Mouse (Mus musculus) midbrain, embryonic 15.5 days (tissue): ENCODE measurements around the gene Sipa1l1. TPM values are rescaled to one million over a fixed set of nuclear protein-coding genes. Genes with fewer than 3 reads are reported as not detected.

ENCODE experiments used
- ATAC-seq: fragments of 200-750 bp; cut with Nextera tagmentation; replicated peaks from 2 replicates; pipeline ENCODE4 v1.8.0; 2017; ENCODE audit warnings: moderate TSS enrichment
- H3K27ac ChIP-seq: fragments of 300-500 bp; sonication (generic); 2 replicates; pipeline ENCODE4 v1.5.1; 2015; ENCODE audit warnings: mild to moderate bottlenecking, inconsistent platforms
- H3K27me3 ChIP-seq: fragments of 300-500 bp; sonication (generic); replicated peaks from 2 replicates; pipeline ENCODE4 v1.6.1; 2015; ENCODE audit warnings: inconsistent platforms
- H3K36me3 ChIP-seq: fragments of 300-500 bp; sonication (generic); replicated peaks from 2 replicates; pipeline ENCODE4 v1.6.1; 2015; ENCODE audit warnings: inconsistent platforms
- H3K4me1 ChIP-seq: fragments of 300-500 bp; sonication (generic); 2 replicates; pipeline ENCODE4 v1.6.1; 2015; ENCODE audit warnings: inconsistent platforms
- H3K4me2 ChIP-seq: fragments of 300-500 bp; sonication (generic); 2 replicates; pipeline ENCODE4 v1.6.1; 2015; ENCODE audit warnings: inconsistent platforms, mild to moderate bottlenecking, moderate library complexity
- H3K4me3 ChIP-seq: fragments of 300-500 bp; sonication (generic); 2 replicates; pipeline ENCODE4 v1.5.1; 2015; ENCODE audit warnings: mild to moderate bottlenecking, inconsistent platforms
- H3K9ac ChIP-seq: fragments of 300-500 bp; sonication (generic); 2 replicates; pipeline ENCODE4 v1.6.1; 2015; ENCODE audit warnings: mild to moderate bottlenecking, inconsistent platforms
- H3K9me3 ChIP-seq: fragments of 300-500 bp; sonication (generic); 2 replicates; pipeline ENCODE4 v1.6.1; 2016; ENCODE audit warnings: inconsistent platforms
- WGBS: fragments of 180-500 bp; shearing (Covaris S2); methylation state at CpG from one replicate; pipeline ENCODE4 v1.1.7; 2015; ENCODE audit warnings: mixed read lengths; 5-methylcytosine and 5-hydroxymethylcytosine counted together
- polyA plus RNA-seq: library from polyadenylated mRNA; unstranded; fragments of >200 nt; fragmentation: Nextera tagmentation; extraction: Ambion mirVana; gene quantifications from 2 replicates; pipeline ENCODE4 v1.2.1, GENCODE M21; 2015

The Sipa1l1 gene
- polyA plus RNA-seq, 1 experiment from 2014 or later = 13.5 TPM

GRCm38 (mm10) chr12:82186740-82187139 lies 17.6 kb downstream of the Sipa1l1 start:
- 88% methylated on average over 3 of the region's 3 CpGs for WGBS
- Histone ChIP-seq H3K4me3 (no peak overlapping the region), H3K27ac (no peak overlapping the region), H3K4me2 (no peak overlapping the region), H3K27me3 (no peaks in the 10 kb centered on the region), H3K9me3 (no peaks in the 10 kb centered on the region), H3K9ac (no peak overlapping the region), H3K36me3 (no peaks in the 10 kb centered on the region), H3K4me1 (0 out of 2 replicates have a peak, but pooled peaks cover 5% of the 10 kb centered on the region)
- no peak for ATAC-seq

- H3K9ac ChIP-seq = no peak overlapping the region
- no peak overlapping the region for H3K4me3 ChIP-seq
- H3K4me2 ChIP-seq = no peak overlapping the region
- H3K27ac ChIP-seq = no peak overlapping the region
- H3K27me3 ChIP-seq = no peaks in the 10 kb centered on the region
- 62% methylated on average over 7 of the region's 7 CpGs for WGBS
- no peak for ATAC-seq
- H3K36me3 ChIP-seq = no peaks in the 10 kb centered on the region
- 0 out of 2 replicates have a peak, but pooled peaks cover 5% of the 10 kb centered on the region for H3K4me1 ChIP-seq
- no peaks in the 10 kb centered on the region for H3K9me3 ChIP-seq
Observed at GRCm38 (mm10) chr12:82187178-82187839, 18.2 kb downstream of the Sipa1l1 start.

DNA sequence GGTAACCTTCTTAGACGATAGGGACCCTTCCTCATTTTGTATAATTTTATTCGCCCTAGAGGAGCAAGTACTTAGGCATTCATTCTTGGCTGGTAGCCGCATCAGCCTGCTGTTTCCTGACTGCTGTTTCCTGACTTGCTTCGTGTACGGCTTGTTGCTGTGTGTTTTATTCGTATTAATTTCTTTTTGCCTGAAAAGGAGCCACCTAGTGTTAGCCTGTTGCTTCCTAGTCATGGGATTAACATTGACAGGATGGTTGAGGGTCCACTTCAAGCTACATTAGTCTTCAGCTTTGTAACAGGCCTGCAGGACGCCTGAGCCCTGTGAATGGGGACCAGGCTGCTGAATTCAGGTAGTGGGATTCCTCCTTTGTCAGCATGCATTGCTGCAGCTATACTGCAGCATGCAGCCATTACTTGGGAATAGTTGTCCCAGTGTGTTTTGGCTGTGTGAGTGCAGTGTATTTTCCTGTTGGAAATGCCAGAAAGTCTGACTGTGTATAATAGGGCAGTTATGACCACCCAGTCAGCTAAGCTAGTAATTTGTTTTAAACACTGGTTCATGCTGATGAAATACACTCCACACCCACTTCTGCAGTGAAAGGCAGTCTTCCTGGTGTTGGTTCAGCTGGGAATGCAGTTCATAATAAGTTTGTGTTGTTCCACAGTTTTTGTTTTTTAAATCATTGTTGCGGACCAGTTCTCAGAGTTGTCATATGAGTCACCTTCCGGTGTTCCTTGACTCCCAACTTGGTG lies 19.4 kb downstream of the Sipa1l1 start:
- 51% methylated on average over 9 of the region's 9 CpGs for WGBS
- Histone ChIP-seq H3K27me3 (no peaks in the 10 kb centered on the region), H3K9me3 (no peaks in the 10 kb centered on the region), H3K4me1 (0 out of 2 replicates have a peak, but pooled peaks cover 5% of the 10 kb centered on the region), H3K9ac (no peak overlapping the region), H3K4me2 (no peak overlapping the region), H3K36me3 (no peaks in the 10 kb centered on the region), H3K27ac (no peak overlapping the region), H3K4me3 (no peak overlapping the region)
- ATAC-seq = no peak

- H3K9me3 ChIP-seq = no peaks in the 10 kb centered on the region
- H3K4me2 ChIP-seq = no peak overlapping the region
- H3K4me3 ChIP-seq = no peak overlapping the region
- ATAC-seq = no peak
- no peak overlapping the region for H3K9ac ChIP-seq
- 55% methylated on average over 6 of the region's 6 CpGs for WGBS
- 0 out of 2 replicates have a peak, but pooled peaks cover 5% of the 10 kb centered on the region for H3K4me1 ChIP-seq
- no peaks in the 10 kb centered on the region for H3K27me3 ChIP-seq
- no peak overlapping the region for H3K27ac ChIP-seq
- H3K36me3 ChIP-seq = no peaks in the 10 kb centered on the region
Observed at GRCm38 (mm10) chr12:82189076-82189675, 20.1 kb downstream of the Sipa1l1 start.

- WGBS = 86% methylated on average over 16 of the region's 16 CpGs
- 0 out of 2 replicates have a peak, but pooled peaks cover 5% of the 10 kb centered on the region for H3K4me1 ChIP-seq
- H3K9me3 ChIP-seq = no peaks in the 10 kb centered on the region
- H3K27ac ChIP-seq = no peak overlapping the region
- no peak overlapping the region for H3K4me2 ChIP-seq
- no peak overlapping the region for H3K9ac ChIP-seq
- no peaks in the 10 kb centered on the region for H3K36me3 ChIP-seq
- ATAC-seq = no peak
- no peak overlapping the region for H3K4me3 ChIP-seq
- H3K27me3 ChIP-seq = no peaks in the 10 kb centered on the region
Observed at GRCm38 (mm10) chr12:82189715-82190581, 20.8 kb downstream of the Sipa1l1 start.

- no peak overlapping the region for H3K9ac ChIP-seq
- no peaks in the 10 kb centered on the region for H3K9me3 ChIP-seq
- H3K4me1 ChIP-seq = 0 out of 2 replicates have a peak, but pooled peaks cover 5% of the 10 kb centered on the region
- H3K4me2 ChIP-seq = no peak overlapping the region
- WGBS = 94% methylated on average over 16 of the region's 16 CpGs
- H3K27ac ChIP-seq = no peak overlapping the region
- H3K36me3 ChIP-seq = no peaks in the 10 kb centered on the region
- H3K4me3 ChIP-seq = no peak overlapping the region
- ATAC-seq = no peak
- H3K27me3 ChIP-seq = no peaks in the 10 kb centered on the region
Observed at GRCm38 (mm10) chr12:82190582-82190965, 21.5 kb downstream of the Sipa1l1 start.

DNA sequence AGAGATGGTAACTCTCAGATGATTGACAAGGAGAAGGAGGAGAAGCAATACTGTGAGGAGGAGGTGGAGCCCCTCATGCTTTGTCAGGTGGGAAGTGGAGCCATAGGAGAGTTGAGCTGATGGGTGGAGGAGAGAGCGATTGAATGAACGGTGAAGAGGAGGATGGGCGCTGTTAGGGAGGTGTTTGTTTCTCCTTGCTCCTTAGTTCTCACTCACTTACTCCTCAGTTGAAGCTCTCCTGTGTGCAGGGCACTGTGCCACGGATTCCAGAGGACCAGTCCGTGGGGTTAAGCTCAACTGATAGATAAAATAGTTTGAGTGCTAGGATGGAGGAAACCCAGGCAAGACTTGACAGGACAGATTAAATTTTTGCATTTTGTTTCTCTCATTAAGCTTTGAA lies 22.6 kb downstream of the Sipa1l1 start:
- Histone ChIP-seq H3K27ac (no peak overlapping the region), H3K4me1 (peaks cover 11% of the 10 kb centered on the region; the same call in 1 of the 2 replicates), H3K9me3 (no peaks in the 10 kb centered on the region), H3K4me2 (no peak overlapping the region), H3K36me3 (no peaks in the 10 kb centered on the region), H3K27me3 (no peaks in the 10 kb centered on the region), H3K9ac (no peak overlapping the region), H3K4me3 (no peak overlapping the region)
- no peak for ATAC-seq
- WGBS = 87% methylated on average over 5 of the region's 5 CpGs

- no peak overlapping the region for H3K4me2 ChIP-seq
- 87% methylated on average over 4 of the region's 4 CpGs for WGBS
- ATAC-seq = no peak
- no peaks in the 10 kb centered on the region for H3K9me3 ChIP-seq
- H3K27me3 ChIP-seq = no peaks in the 10 kb centered on the region
- H3K4me3 ChIP-seq = no peak overlapping the region
- no peak overlapping the region for H3K9ac ChIP-seq
- peaks cover 12% of the 10 kb centered on the region; the same call in 1 of the 2 replicates for H3K4me1 ChIP-seq
- no peak overlapping the region for H3K27ac ChIP-seq
- no peaks in the 10 kb centered on the region for H3K36me3 ChIP-seq
Observed at GRCm38 (mm10) chr12:82192641-82193054, 23.5 kb downstream of the Sipa1l1 start.

DNA sequence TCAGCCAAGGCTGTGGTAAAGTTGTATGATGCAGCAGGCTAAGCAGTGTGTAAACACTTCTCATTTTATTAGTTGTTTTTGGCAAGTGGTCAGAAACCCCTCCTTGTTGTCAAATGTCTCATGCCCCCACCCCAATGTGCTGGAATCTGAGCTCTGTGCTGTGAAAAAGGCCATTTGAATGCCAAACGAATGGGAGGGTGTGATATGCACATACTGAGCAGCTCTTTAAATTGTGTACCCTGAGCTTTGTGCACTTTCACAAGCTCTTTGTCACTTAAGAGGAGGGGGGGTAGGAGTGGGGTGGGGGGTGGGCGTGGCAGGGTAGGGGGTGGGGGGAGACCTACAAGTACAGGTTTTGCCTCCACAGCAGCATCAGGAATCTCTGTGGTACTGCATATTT lies 24.4 kb downstream of the Sipa1l1 start:
- H3K9me3 ChIP-seq = no peaks in the 10 kb centered on the region
- no peak for ATAC-seq
- no peaks in the 10 kb centered on the region for H3K36me3 ChIP-seq
- H3K27ac ChIP-seq = no peak overlapping the region
- no peak overlapping the region for H3K9ac ChIP-seq
- H3K4me2 ChIP-seq = no peak overlapping the region
- H3K27me3 ChIP-seq = no peaks in the 10 kb centered on the region
- peaks cover 7% of the 10 kb centered on the region; the same call in 1 of the 2 replicates for H3K4me1 ChIP-seq
- 45% methylated on average over 2 of the region's 2 CpGs for WGBS
- no peak overlapping the region for H3K4me3 ChIP-seq

DNA sequence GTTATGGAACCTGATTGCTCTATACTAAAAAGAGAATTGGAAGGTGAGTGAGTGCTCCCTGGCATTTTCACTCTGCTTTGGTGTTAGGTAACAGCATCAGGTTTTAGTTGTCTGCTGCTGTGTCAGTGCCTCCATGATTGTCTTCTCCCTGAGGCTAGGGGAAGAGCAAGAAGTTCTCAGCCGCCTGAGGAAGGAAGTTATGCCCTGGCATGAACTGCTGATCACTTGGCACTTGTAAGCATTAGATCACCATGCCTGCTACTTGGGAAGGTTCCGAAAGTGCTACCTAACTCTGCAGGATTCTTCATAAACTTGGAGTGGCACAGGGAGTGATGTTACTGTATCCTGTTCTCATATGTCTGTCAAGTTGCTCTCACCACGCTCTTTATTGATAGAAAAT lies 25.8 kb downstream of the Sipa1l1 start:
- H3K9ac ChIP-seq = no peak overlapping the region
- H3K4me3 ChIP-seq = no peak overlapping the region
- H3K4me2 ChIP-seq = no peak overlapping the region
- H3K27me3 ChIP-seq = no peaks in the 10 kb centered on the region
- no peak for ATAC-seq
- no peaks in the 10 kb centered on the region for H3K36me3 ChIP-seq
- 95% methylated on average over 3 of the region's 3 CpGs for WGBS
- H3K9me3 ChIP-seq = no peaks in the 10 kb centered on the region
- peaks cover 7% of the 10 kb centered on the region; the same call in 1 of the 2 replicates for H3K4me1 ChIP-seq
- H3K27ac ChIP-seq = no peak overlapping the region

DNA sequence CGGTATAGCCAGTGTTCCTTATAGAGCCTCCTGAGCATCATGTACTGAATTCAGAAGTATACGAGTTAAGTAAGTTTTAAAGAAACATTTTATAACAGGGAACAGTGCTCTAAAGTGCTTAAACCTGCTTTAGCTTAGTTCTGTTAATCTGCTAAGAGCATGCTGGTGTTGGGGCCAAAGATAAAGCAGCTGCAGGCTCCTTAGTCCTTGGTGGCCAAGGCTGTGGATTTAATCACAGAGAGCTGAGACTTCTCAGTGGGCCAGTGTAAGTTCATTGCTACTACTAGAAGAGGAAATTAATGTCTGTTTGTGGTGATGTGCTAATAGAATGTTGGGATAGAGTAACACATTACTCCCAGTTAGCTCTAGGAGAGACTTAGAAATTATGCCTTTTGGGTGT lies 27.1 kb downstream of the Sipa1l1 start:
- Histone ChIP-seq H3K36me3 (no peaks in the 10 kb centered on the region), H3K9ac (no peak overlapping the region), H3K4me3 (no peak overlapping the region), H3K27ac (no peak overlapping the region), H3K4me2 (no peak overlapping the region), H3K27me3 (no peaks in the 10 kb centered on the region), H3K9me3 (no peaks in the 10 kb centered on the region), H3K4me1 (peaks cover 7% of the 10 kb centered on the region; the same call in 1 of the 2 replicates)
- no peak for ATAC-seq
- 81% methylated on average over 2 of the region's 2 CpGs for WGBS
